Mouse (Mus musculus) embryo, embryonic 10 days (tissue): ENCODE measurements at regions not wholly inside any gene's neighbourhood (a gene's known extent, or its start where the extent isn't known, plus 50 kb on each side); places are given as distances from the start of the nearest gene placed in this dataset.
A peak's percentile ranks its signal among the peaks of the same experiment; 100 is the strongest.

Experiments used
- DNase-seq: peaks from one replicate; pipeline ENCODE4 v3.0.0-alpha.2; 2015; ENCODE audit warnings: low spot score

DNA sequence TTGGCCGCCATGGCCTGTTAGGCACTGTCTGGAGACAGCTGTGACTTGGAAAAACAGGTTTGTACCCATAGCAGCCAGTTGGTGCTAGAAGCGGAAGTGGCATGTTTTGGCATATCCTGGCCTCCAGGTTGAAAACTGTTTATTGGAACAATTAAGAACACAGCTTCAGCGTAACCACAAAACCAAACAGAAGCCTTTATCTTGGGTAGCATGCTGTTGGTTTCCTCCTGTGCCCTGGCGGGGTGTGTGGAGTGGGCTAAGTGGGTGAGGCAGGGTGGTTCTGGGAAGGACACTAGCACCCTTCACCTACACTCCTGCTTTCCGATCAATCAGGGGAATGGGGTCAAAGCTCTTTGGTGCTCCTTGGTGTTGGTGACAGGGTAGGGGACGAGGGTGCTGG is 114.4 kb upstream of the Haao start:
- no peak for DNase-seq

DNA sequence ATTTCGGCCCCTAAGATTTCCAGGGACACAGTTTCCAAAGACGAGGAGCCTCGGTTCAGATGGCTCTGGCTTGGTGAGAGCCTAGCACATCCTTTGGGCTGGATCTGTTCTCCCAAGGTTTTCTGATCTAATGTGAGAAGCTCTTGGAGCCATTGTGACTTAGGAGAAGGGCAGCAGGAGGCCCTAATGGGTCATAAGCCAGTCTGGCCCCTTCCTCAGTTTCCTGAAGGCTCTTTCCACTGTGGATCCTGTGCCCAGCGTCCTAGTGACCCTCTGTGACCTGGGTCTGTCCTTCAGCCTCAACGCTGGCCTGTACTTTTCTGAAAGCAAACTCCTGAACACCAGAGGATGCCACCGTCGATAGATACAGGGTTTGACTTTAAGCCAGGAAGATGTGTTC is 113.1 kb upstream of the Haao start:
- DNase-seq = no peak

DNA sequence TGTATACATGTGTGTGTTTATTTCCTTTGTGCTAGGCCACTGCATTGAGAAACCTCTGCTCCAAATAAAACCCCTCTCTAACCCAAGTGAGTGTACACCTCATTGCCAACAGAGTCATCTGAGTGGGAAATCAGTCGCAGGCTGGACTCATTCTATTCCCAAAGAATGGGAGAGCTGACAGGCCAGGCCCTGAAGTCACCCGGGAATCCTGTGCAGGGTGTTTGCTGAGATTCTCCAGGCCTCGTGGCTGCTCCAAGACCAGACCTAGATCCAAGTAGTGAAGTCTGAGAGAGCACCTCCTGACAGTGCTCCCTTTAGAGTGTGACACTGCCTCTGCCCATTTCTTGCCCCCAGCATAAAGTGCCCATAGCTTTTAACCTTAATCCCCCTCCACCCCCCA is 112.4 kb upstream of the Haao start:
- no peak for DNase-seq

GRCm38 (mm10) chr17:83959159-83959848 is 111.5 kb upstream of the Haao start:
- DNase-seq = no peak

DNA sequence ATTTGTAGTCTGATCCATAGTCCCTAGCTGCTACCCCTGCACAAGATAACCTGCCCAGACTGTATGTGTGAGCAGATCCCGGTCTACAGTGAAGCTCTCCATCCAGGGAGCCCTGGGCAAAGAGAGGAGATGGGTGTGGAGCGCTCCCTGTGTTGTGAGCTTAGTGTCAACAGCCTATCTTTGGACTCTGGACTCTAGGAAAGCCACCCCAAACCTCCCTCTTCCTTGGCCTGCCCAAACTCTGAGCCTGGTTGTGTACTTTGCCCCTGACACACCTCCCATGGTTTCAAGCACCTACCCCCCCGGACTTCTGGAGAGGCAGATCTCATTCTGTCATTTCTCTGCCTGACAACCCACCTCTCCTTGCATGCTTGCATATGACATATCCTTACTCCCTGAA is 110.9 kb upstream of the Haao start:
- no peak for DNase-seq

GRCm38 (mm10) chr17:83957661-83958540 is 110.1 kb upstream of the Haao start:
- no peak for DNase-seq

GRCm38 (mm10) chr17:83956821-83957565 is 109.2 kb upstream of the Haao start:
- no peak for DNase-seq

DNA sequence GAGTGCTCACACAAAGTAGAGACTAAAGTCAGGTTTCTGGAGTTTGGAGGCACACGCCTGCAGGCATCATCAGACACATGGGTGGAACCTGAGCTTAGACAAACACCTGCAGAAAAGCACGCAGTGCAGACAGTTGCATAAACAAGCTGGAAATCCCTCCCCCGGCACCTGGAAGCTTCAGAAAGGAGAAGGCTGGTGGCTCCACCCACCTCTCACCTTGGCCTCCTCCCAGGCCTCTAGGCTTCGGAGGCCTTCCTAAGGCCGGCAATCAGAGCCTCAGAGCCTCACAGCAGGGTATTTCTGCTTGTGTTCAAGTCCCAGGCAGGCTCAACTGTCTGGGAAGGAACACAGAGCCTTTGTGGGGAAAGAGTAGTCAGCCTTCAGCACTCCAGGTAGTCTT is 108.2 kb upstream of the Haao start:
- DNase-seq = no peak

DNA sequence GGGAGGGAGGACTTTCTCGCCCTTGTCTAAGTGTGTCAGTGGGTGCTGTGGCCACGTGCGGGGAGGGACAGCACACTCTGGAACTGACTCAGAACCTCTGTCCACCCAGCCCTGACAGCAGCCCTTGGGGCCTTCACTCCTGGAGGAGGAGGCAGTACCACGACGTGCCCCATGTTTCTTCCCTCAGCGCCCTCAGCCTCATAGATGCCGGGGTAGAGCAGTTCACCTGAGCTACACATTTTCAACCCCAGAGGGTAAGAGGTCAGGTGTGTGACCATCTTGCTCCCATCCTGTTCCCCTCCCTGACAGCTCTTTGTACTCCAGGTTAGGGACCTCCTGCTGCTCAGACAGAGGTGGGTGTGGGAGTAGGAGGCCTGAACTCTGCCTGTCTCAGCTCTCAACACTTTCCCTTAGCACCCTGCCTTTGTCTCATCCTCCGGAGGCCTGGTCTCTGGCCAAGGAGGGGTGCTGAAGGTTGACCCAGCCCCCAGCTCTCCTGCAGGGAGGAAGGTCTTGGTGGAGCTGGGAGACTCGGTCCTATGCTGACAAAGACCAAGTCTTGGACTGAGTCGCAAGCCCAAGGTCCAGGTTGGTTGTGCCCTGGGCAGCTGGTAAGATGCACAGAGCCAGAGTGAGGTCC is 107.4 kb upstream of the Haao start:
- no peak for DNase-seq

GRCm38 (mm10) chr17:83954291-83955057 is 106.7 kb upstream of the Haao start:
- DNase-seq = peak; percentile 84

DNA sequence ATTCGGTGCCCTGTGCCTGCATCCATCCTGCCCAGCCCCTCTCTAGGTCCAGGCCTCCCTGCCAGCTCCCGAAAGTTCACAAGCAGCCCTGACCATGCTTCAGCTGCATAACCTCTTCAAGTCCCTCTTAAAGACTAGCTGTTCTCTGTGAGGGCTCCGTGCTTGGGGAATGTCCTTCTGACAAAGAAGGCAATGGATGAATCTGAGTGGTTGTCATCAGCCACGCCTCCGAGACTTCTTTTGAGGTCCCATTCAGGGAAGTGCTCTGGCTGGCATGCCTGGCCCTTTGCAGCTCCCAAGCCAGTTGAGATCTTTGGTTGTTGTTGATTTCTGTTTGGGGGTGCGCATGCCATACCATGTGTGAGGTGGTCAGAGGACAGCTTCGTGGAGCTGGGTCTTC is 105.9 kb upstream of the Haao start:
- DNase-seq = peak; percentile 64

GRCm38 (mm10) chr17:83946718-83947117 is 99.0 kb upstream of the Haao start:
- peak; percentile 62 for DNase-seq

DNA sequence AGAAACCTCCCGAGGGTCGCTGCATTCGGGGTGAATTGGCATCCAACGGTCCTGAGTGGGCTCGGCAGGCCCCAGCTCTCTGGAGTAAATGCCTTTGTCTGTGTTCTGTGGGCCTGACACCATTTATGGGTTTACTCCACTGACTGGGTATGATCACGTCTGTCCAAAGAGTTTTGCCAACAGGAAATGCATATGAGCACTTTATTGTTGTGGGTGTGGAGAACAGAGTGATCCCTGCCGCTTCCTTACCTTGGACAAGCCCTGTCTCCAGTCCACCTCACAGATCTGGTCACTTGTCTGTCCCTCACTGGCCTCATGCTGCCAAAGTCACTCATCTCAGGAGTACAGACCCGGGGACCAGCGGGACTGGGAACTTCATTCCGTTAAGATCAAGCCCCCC is 91.6 kb upstream of the Haao start:
- DNase-seq = no peak

- DNase-seq = no peak
Observed at GRCm38 (mm10) chr17:83938671-83939244, 91.0 kb upstream of the Haao start.

GRCm38 (mm10) chr17:83937576-83937975 is 89.8 kb upstream of the Haao start:
- DNase-seq = peak; percentile 59

DNA sequence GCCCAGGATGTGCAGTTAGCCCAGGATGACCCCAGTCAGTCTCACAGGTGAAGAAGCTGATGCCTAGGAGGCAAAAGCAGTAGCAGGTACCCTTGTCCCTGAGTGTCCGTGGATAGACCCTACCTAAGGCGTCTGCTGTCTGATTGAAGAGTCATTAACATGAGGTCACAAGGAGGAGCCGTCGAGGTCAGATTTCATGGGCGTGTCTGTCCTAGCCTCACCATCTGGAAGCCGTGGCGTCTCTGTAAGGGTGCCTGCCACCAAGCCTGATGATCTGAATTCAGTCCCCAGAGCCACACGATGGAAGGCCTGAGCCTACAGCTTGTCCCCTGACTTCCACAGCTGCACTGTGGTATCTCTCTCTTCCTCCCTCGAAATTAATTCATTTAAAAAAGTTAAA is 88.9 kb upstream of the Haao start:
- DNase-seq = no peak

- no peak for DNase-seq
Observed at GRCm38 (mm10) chr17:83935969-83936368, 88.2 kb upstream of the Haao start.

GRCm38 (mm10) chr17:83935232-83935631 is 87.5 kb upstream of the Haao start:
- DNase-seq = no peak

- no peak for DNase-seq
Observed at GRCm38 (mm10) chr17:83933743-83934142, 86.0 kb upstream of the Haao start.

DNA sequence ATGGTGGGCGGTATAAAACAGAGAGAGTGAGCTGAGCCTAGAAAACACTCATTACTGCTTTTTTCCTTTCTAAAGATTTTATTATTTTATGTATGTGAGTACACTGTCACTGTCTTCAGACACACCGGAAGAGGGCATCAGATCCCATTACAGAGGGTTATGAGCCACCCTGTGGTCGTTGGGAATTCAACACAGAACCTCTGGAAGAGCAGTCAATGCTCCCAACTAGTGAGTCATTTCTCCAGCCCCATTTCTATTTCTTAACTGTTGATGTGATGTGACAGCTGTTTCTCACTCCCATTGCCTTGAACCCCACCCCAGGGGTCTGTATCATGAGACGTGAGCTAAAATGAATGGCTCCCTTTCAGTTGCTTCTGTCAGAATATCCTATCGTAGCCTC is 82.6 kb upstream of the Haao start:
- no peak for DNase-seq

DNA sequence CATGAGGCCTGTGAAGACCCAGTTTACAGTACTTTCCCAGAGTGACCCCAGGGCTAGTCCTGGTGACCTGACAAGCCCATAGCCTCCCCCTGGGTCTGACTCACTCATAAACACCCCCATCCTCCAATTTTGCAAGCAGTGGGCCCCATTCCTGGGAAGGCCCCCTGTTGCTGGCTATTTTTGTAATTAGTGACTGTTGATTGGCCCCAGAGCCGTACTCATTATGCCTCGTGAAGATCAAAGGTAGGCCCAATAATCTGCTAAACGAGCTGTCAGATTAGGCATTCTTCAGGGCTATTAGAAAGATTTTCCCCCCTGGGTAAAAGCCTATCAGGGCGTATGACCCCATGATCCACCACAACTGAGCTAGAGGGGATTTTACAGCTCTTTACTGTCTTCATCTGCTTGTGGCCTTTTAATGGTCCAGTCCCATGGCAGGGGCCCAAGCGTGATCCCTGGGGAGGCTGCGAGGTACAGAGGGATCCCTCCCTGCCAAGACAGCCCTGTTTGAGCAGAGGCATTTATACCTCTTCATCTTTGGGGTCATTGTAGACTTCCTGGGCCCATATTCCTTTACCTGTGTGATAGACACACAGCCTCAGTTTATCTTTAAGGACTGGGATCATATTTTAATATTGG is 80.1 kb upstream of the Haao start:
- peak; percentile 27 for DNase-seq
